ENCODE assay signal across 15 mouse cellular contexts in the genomic region with DNA sequence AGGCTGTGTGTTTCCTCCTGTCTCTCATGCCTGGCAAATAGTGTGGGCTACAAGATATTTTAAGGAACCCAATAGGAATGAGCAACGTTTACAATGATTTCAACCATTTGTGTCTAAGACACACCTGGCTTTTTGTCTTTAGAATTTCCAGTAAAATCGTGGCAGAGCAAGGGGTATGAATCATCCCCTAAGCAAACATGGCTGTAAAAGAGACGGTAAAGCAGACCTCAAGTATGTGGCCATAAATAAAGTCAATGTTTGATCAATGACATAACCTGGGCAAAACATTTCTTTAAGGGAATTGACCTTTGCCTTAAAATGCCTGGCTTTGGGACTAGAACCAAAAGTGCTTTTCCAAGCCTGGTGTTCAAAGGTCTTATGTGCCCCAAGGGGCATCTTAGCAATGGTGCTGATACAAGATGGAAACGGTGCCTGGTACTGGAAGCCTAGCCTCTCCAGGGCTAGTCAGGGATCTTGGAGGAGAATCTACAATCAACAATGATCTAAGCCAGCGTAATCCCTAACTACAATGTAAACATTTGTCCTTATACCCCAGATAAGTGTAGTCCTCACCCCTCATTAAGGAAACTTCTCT. TPM values are rescaled to one million over a fixed set of nuclear protein-coding genes. Genes with fewer than 3 reads are reported as not detected.
"Had no signal": no experiment of that assay in that cellular context is flagged by ENCODE, and none has a peak within 500 bp of the region (broad histone marks: within the 10 kb centered on the region; RNA-seq: fewer than 3 reads in every experiment).

No protein-coding gene starts in this region.

- H3K4me1 ChIP-seq: liver, embryonic 12.5 days; midbrain, embryonic 12.5 days had no signal

- H3K9ac ChIP-seq: limb, embryonic 15.5 days; liver, embryonic 12.5 days; lung, embryonic 15.5 days; midbrain, embryonic 12.5 days; neural tube, embryonic 13.5 days had no signal

- H3K9me3 ChIP-seq: limb, embryonic 15.5 days; liver, embryonic 12.5 days; lung, embryonic 15.5 days; midbrain, embryonic 12.5 days; neural tube, embryonic 13.5 days had no signal

- H3K4me3 ChIP-seq: limb, embryonic 15.5 days; liver, embryonic 12.5 days; lung, embryonic 15.5 days; midbrain, embryonic 12.5 days; neural tube, embryonic 13.5 days had no signal

- ATAC-seq: liver, embryonic 12.5 days; midbrain, embryonic 16.5 days had no signal

- H3K27ac ChIP-seq: limb, embryonic 15.5 days; liver, embryonic 12.5 days; lung, embryonic 15.5 days; midbrain, embryonic 12.5 days; neural tube, embryonic 13.5 days had no signal

- DNase-seq: kidney, adult 18-20 months; kidney, postnatal 10 days; kidney, postnatal 4 days; right cerebral cortex, postnatal 14 days; thymus, postnatal 4 days had no signal

- H3K27me3 ChIP-seq: limb, embryonic 15.5 days; liver, embryonic 12.5 days; lung, embryonic 15.5 days; midbrain, embryonic 12.5 days; neural tube, embryonic 13.5 days had no signal

- H3K36me3 ChIP-seq: limb, embryonic 15.5 days; liver, embryonic 12.5 days; lung, embryonic 15.5 days; midbrain, embryonic 12.5 days; neural tube, embryonic 13.5 days had no signal

- H3K4me2 ChIP-seq: limb, embryonic 15.5 days; liver, embryonic 12.5 days; lung, embryonic 15.5 days; midbrain, embryonic 12.5 days; neural tube, embryonic 13.5 days had no signal

RNA-seq across cellular contexts. Expression of a gene that starts 13.8 kb away (rescaled TPM):
- total RNA-seq: layer of hippocampus, postnatal 25 days; left cerebral cortex, postnatal 25 days; megakaryocyte-erythroid progenitor cell, adult 5-6 weeks had no signal
- polyA plus RNA-seq: midbrain, embryonic 12.5 days; neural tube, embryonic 13.5 days had no signal

RNA-seq across cellular contexts. Expression of a gene that starts 42.1 kb away (rescaled TPM):
- total RNA-seq: megakaryocyte-erythroid progenitor cell, adult 5-6 weeks had no signal

RNA-seq across cellular contexts. Expression of a gene that starts 49.6 kb away (rescaled TPM):
- total RNA-seq: megakaryocyte-erythroid progenitor cell, adult 5-6 weeks had no signal
- polyA plus RNA-seq: kidney, embryonic 14.5 days; limb, embryonic 15.5 days; lung, embryonic 15.5 days; midbrain, embryonic 16.5 days; neural tube, embryonic 13.5 days had no signal
